Mouse (Mus musculus): ENCODE measurements around the gene Fer.

The Fer gene

GRCm38 (mm10) chr17:64150717-64151116 is 287.9 kb downstream of the Fer start:
- no peak for DNase-seq

DNA sequence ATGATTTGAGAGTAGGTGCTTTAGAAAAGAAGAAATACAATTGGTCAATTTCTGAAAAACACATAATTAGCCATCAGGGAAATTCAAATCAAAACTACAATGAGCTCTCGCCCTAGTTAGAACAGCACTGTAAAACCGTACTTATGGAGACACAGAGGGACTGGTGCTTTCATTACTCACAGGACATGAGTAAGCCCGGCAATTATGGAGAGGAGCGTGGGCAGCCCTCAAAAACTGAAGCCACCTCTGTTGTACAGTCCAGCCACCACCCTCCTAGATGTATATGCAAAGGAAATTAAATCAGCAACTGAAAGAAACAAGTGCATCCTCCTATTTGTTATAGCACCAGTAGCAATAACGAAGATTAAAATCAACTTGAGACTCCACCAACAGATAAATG is 304.9 kb downstream of the Fer start:
- DNase-seq = no peak

DNA sequence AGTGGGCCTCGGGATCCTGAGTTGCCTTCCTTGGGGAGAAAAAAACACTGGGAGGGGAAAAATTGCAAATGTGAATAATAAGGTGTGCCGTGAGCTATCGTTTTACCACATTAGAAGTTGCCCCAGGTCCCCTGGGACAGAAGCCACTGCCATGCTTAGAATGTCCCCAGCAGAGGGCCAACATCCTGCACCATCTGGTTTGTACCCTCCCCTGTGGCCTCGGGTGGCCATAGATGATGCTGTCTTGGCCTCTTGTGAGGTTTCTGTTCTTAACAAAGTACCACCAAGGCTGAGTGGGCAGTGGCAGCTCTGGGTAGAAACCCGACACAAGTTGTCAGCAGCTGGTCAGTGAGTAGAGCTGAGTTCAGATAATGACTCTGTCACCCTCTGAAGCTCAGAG is 307.2 kb downstream of the Fer start:
- DNase-seq = peak in 1 of 2 experiments; percentile 33

- no peak for DNase-seq
Observed at GRCm38 (mm10) chr17:64172474-64172873, 309.6 kb downstream of the Fer start.

- peak; percentile 60 for DNase-seq
Observed at GRCm38 (mm10) chr17:64180546-64180945, 317.7 kb downstream of the Fer start.

- DNase-seq = no peak
Observed at GRCm38 (mm10) chr17:64181291-64181690, 318.4 kb downstream of the Fer start.

GRCm38 (mm10) chr17:64182599-64182998 is 319.7 kb downstream of the Fer start:
- DNase-seq = no peak

- peak in 1 of 2 experiments; percentile 23 for DNase-seq
Observed at GRCm38 (mm10) chr17:64183196-64183595, 320.3 kb downstream of the Fer start.
